Mouse (Mus musculus): ENCODE results near the gene Scarf1.

The Scarf1 gene

DNA sequence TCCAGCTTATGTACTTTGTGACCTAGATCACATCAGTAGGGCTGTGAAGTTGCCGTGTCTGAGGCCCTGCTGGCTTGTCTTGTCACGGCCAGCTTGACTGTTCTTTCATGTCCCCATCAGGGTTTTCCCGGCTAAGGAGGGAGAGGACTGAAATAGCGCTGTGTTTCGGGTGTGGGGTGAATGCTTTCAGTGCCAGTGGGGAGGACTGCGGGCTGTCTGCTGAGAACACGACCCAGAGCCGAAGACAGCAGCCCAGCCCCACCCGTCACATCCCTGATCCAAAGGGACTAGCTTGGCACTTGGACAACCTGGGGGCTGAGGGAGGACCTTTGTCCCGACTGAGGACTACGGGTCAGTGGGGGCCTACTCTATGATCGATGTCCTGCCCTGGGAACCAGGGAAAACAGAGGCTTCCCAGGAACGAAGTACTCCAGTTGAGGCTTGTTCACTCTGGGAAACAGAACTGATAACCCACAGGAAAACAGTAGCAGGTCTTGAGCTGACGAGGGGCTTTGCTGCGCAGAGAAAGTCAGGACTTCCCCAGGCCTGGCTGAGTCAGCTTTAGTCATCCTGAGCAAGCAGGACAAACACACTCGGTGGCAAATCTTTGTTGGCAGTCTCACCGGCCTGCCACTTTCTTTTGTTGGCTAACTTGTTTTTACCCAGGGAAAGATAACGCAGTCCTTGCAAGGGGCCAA lies 50.7 kb downstream of the Scarf1 start:
- ATAC-seq (ENCODE audit: low TSS enrichment): peak; percentile 48

DNA sequence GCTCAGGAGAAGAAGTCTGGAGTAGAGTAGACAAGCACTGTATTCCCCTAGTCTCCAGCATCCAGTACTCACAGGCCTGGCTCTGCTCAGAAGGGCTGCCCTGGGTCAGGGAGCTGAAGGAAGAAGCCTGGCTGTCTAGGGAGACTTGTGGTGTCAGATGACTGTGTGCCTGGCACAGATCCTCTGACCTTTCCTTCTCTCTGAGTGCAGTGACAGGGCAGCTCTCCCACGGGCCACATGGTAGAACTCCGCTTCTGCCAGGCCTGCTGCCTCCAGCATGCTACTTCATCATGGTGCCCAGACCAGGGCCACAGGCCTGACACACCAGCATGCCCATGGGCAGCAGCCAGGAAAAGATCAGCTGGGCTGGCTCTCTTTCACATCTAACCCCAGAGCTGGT lies 52.5 kb downstream of the Scarf1 start:
- ATAC-seq (ENCODE audit: low TSS enrichment): no peak

DNA sequence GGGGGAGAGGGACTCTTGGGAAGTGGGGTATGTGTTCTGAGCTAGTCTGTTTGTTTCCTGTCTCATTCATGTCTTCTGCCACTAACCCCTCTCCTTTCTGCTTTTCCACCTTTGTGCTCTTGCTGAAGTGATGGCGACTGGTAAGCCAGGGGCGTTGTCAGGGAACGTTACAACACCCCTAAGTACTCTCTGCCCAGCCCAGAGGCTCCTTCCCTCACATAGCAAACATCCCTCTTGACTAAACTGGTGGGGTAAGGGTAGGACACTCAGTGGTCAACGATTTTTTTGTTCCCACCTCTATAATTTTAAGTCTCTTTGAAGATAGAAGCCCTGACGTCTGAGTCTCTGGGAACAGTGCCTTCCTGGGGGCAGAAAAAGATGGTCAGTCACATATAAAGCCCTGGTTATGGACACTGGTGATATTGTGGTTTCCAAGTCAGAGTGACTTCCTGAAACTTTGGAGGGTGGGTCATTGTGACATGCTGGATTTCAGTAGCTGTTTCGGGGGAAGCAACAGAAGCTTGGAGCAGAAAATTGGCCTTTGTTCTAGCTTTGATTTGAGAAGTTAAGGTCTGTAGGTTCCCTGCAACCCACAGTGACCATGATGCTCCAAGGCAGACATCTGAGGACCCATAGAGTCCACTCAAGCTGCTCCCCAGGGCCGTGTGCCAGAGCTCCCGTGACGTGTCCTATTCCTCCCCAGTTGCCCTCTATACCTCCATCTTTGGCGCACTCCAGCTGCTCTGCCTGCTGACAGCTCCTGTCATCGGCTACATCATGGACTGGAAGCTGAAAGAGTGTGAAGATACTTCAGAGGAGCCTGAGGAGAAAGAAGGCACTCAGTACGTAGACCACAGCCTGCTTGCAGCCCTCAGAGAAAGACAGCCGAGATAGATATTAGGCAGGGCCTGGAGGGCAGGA lies 53.2 kb downstream of the Scarf1 start:
- ATAC-seq (ENCODE audit: low TSS enrichment): no peak

DNA sequence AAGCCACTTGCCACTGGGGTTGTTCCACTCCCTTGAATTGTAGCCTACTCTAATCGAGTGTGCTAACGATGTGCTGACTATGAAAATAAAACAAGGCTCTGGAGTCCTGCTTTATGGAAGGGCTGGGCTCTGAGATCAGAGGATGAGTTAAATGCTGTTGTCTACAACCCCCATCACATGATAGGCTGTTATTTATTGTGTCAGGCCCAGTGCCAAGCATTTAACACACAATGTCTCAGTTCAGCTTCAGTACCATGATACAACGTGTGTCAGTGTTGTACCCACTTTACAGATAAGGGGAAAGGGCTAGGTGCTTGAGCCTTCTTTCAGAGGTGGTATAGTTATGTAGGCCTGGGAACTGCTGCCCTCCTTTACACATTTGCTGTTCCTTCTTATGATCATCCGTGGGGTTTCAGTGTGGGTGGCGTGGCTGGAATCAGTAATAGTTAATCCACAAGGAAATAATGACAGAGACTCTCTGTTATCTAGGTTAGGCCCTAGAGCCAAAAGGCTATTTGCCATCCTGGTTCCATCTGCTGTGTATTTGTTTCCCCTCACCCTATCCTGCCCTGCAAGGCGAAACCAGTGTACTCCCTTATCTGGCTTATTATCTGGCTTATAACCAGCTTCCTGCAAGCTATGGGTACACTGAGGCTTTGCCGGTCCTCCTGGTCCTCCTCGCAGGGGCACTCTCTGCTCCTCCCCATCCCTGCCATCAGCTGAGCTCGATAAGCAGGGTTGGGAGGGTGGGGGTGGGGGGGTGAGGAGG lies 54.2 kb downstream of the Scarf1 start:
- ATAC-seq (ENCODE audit: low TSS enrichment): no peak

DNA sequence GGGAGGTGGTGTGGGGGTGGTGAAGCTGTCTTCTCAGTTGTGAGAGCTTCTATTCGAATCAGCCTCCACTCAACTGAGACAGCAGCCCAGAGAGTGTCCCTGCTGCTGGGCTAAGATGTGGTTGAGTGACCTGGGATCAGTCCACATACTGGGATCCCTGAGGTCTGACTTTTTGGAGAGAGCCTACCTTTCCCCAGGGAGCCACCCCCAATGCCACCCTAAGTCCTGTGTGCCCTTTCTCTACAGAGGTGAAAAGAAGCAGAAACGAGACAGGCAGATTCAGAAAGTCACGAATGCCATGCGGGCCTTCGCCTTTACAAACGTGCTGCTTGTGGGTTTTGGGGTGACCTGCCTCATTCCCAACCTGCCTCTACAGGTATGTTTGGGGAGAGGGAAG lies 54.8 kb downstream of the Scarf1 start:
- no peak for ATAC-seq (ENCODE audit: low TSS enrichment)

DNA sequence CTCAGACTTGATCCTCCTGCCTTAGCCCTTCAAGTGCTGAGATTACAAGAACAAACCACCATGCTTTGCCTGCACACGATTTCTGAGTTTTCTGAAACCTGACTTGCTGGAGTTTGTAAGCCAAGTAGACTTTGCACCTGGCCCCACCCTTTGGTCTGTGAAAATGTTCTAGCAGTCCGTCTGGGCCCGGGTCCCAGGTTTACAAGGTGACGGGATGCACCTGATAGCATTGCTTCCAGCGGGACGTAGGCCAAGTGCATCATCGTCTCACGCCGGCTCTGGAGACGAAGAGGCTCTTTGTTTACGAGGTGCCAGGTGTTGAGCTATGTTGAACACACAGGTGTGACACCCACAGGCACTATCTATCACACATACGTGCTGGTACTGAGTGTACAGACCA lies 55.6 kb downstream of the Scarf1 start:
- no peak for ATAC-seq (ENCODE audit: low TSS enrichment)

DNA sequence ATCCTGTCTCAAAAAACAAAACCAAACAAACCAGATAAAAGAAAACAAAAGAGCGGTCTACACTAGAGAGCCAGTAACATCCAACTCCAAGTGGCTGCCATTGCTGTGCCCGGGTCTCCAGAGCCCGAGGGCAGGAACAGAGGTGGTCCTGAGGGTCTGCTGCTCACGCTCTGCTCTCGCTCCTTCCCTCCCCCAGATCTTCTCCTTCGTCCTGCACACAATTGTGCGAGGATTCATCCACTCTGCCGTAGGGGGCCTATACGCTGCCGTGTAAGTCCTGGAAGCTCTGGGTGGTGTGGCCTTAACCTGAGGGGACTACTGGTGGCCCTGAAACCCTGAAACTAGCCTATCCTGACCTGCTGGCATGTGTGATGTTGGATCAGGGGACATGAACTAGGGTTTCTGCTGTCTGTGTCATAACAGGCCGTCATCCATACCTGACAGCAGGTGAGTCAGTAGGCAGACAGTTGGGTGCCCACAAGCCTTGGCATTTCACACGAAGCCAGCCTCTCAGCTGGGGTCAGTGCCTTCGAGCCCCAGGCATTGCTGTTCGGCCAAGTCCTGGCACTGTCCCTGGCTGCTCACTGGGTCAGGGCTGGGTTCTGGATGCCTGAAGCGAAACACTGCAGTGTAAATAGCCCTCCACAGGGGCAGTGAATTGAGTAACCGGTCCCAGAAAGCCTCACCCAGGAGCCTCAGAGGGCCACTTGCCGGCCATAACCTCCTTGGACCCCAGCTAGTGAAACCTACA lies 57.2 kb downstream of the Scarf1 start:
- ATAC-seq (ENCODE audit: low TSS enrichment): no peak

DNA sequence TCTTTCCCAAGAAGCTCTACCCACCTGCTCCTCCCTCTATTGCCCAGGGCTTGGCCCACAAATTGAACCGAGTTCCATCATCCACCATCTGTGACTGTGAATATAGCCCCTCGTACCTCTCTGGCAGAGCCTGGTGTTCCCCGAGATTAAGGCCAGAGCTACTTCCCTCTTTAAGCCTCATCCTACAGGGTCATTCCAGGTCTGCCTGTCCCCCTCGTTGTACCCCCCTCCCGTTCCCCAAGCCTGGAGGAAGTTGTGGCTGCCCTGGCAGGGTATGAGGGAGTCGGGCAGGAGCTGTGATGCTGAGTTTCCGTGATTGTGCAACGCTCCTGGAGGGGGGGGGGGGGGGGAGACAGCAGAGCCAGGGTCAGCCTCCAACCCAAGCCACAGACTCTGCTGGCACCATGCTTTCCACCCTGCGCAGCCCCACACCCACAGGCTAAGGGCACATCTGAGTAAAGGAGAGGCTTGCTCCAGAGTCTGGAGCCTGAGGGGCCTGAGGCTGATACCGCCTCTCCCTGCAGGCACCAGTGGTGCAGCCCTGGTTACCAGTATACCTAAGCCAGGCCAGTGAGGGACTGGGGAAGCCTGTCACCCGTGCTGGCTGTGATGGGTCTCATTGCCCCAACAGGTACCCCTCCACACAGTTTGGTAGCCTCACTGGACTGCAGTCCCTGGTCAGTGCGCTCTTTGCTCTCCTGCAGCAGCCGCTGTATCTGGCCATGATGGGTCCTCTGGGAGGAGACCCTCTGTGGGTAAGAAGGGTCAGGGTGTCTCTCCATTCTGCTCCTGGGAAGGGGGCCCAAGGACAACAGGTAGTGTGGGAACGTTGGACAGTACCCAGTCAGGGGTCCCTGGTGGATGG lies 58.0 kb downstream of the Scarf1 start:
- no peak for ATAC-seq (ENCODE audit: low TSS enrichment)

DNA sequence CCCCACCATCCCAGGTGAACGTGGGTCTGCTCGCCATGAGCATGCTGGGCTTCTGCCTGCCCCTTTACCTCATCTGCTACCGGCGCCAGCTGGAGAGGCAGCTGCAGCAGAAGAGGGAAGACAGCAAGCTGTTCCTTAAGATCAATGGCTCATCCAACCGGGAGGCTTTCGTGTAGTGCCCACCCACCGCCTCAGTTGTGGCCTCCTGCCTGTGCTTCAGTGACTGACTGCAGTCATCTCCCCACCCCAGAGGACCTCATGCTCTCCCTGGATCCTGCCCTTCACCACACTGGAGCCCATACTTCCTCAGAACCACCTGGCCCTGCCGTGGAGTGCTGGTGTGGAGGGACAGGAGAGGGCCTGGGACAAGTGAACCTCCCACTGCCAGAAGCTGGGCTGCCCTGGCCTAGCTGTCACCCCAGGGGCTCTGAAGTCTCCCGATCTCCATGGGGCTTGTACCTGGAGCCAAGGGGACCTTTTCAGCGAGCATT lies 59.0 kb downstream of the Scarf1 start:
- ATAC-seq (ENCODE audit: low TSS enrichment): peak; percentile 9; the same call in 1 of the 2 replicates

DNA sequence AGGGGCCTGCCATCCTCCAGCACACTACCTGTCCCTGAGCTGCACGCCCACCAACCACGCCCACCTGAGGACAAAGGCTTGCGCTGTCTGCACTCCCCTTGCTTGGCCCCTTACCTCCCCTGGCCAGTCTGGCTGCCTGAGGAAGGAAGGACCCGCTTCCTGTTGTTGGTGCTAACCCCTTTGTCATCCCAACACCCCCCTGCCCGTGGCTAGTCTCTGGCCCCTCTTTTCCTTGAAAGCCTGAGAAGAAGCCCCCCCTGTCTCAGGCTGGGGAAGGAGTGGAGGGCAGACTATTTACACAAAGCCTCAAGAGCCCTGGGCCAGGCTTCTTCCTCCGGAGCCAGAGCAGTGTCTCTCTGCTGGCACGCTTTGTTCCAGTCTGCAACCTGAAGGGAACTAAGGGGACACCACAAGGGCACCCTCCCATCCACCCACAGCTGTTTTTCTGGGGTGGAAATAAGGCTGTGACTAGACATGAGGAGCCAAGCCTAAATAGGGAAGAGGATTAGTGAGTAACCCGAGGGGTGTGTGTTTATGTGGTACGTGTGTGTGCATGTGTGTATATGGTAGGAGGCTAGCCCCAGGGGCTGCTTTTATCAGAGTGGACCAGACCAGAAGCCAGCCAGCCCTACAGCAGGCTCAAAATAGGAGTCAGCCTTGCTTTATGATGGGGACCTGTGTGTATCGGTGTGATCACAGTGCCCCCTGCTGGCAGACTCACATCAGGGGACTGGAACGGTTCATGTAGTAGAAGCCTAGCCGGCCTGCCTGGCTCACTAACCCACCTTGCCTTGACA lies 59.7 kb downstream of the Scarf1 start:
- ATAC-seq (ENCODE audit: low TSS enrichment): peak; percentile 79

DNA sequence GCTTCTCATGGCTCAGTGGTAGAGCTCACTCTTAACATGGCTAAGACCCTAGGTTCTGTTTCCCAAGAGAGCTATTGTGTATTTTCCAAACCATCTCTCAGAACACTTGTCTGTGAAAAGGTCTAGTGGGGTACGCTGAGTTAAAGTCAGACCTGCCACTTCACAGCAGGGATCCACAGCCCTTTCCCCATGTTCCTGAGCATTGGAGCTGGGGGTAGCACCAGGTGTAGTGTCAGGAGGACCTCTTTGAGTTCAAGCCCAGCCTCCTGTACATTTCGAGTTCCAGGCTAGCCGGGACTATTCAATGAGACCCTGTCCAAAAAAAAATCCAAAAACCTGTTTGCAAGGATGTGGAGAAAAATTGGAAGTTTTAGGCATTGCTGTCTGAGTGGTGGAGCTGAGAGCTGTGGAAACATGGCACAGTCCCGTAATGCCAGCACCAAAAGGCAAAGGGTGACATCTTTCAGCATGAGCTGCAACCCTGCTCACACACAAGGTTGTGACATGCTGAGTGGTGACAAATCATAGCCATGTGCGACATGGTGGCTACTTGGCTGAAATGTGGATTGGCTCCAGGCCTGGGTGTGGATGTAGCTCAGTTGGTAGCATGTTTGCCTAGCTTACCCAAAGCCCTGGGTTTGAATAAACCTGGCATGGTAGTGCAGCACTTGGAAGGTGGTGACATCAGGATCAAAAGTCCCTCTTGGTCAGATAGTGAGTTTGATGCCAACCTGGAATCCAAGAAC lies 61.2 kb downstream of the Scarf1 start:
- no peak for ATAC-seq (ENCODE audit: low TSS enrichment)

DNA sequence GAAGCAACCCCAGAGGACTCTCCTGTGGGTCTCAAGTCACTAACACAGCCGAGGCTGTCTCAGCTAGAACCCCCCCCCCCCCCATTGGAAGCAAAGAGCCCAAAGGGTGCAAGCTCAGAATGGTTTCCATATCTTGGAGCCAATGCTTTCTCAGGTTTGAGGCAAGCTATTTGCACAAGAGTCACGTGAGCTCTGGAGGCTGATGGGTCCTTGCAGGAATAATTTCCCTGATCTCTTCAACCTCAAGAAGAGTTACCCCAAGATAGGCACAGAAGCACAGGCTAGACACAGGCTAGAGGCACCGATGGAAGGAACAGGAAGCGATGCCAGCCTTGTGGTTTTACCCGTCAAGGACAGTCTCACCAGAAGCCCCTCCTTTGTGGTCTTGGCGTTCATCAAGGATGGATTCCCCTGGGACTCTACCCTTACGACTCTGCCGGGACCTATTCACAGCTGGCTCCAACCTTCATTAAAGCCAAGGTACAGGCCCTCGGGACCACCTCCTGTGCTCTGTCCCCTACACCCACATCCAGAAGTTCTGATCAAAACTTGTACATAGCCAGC lies 62.3 kb downstream of the Scarf1 start:
- ATAC-seq (ENCODE audit: low TSS enrichment): no peak
